Mouse (Mus musculus) heart, adult 8-10 months (tissue): ENCODE results near the gene Gm20388. TPM values are rescaled to one million over a fixed set of nuclear protein-coding genes. Genes with fewer than 3 reads are reported as not detected.
A peak's percentile ranks its signal among the peaks of the same experiment; 100 is the strongest.

Experiments used
- DNase-seq: peaks from one replicate; pipeline ENCODE4 v3.0.0; 2022; ENCODE audit warnings: low spot score
- total RNA-seq, 4 experiments: library from RNA; stranded (reverse); gene quantifications; 2 replicates each; pipeline ENCODE4 v1.2.4; 2022

Gene Gm20388
- total RNA-seq, 4 experiments from 2014 or later: 4.2 to 6.7 TPM; not detected in 2

GRCm38 (mm10) chr8:121174178-121174577 lies 1263.5 kb downstream of the Gm20388 start:
- no peak for DNase-seq

GRCm38 (mm10) chr8:121174721-121175539 lies 1264.3 kb downstream of the Gm20388 start:
- no peak for DNase-seq

DNA sequence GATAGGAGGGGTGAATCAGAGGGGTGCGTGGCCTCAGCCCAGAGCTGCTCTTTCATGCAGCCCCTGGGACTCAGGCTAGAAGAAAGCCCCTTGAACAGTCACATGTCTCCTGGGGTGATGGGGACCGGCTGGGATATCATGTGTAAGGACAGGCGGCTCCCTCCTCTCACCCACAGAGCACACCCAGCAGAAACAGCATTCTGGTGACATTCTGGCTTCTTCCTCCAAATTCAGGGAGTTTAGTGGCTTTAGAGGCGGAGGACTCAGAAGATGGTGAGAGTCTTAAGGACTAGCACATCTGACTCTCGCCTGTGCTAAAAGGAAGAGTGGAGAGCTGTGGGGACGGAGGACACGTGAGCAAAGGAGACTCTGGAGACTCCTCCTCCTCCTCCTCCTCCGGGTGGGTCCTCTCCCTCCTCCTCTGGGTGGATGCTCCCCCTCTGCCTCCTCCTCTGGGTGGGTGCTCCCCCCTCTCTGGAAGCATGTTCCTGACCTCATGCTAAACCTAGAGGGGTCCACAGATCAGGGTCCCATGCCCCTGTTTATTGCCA lies 1265.0 kb downstream of the Gm20388 start:
- no peak for DNase-seq

GRCm38 (mm10) chr8:121176291-121176690 lies 1265.7 kb downstream of the Gm20388 start:
- no peak for DNase-seq

DNA sequence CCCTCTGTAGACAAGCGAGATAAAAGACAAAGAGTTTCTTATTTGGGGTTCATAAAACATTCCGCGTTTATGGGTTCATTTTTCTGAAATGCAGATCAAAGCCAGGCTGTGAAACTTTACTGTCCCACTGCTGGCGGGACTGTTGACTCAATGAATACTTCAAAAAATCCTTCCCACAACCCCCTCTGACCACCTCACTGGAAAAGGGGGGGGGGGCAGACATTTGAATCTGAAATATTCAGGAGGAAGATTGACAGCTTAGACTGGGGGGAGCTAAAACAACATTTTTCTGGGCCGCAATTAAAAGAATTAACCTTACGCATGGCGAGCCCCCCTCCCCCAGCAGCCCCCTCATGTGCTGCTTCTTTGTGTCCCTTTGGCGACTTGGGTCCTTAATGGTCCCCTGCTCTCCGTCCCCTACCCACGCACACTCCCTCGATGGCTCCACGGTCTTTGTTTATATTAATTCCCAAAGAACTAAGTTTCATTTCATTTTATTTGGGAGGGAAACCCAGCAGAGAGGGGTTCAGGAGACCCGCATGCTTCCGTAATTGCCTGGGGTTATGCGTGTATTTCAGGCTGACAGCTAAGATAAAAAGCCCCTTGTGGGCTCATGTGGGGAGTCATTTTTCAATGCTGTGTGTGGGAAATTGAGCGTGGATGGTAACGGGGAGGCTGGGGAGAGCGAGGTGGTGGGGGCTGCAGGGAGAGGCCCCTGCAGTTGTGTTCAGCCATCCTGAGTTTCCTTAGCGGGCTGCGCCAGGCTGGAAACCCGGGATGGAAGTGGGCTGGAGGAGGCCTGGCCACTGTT lies 1270.0 kb downstream of the Gm20388 start:
- DNase-seq: no peak

DNA sequence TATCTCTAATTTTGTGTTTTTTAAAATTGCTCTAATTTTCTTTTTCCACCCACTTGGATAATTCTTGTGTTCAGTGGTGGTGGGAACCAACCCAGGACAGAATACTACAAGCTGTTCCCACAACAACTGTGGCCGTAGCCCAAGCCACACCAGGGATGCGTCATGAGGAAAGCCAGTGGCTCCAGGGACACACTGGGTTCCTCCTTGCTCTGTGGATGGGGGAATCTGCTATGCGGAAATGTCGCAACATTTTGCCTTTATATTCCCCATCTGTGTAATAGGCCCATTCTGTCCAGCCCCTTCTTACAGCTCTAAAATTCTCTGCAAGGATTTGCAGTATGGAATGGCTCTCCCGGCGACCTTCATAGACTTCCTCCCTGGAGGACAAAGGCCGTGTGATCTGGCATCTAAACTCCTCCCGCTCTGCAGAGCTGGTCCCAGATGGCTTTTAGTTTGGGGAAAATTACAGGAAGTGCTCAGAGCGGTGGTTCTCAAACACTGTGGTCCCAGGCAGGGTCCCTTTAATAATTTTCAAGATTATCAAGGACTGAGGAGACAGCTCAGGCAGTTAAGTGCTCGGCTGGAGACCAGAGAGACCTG lies 1270.7 kb downstream of the Gm20388 start:
- DNase-seq: peak; percentile 66

DNA sequence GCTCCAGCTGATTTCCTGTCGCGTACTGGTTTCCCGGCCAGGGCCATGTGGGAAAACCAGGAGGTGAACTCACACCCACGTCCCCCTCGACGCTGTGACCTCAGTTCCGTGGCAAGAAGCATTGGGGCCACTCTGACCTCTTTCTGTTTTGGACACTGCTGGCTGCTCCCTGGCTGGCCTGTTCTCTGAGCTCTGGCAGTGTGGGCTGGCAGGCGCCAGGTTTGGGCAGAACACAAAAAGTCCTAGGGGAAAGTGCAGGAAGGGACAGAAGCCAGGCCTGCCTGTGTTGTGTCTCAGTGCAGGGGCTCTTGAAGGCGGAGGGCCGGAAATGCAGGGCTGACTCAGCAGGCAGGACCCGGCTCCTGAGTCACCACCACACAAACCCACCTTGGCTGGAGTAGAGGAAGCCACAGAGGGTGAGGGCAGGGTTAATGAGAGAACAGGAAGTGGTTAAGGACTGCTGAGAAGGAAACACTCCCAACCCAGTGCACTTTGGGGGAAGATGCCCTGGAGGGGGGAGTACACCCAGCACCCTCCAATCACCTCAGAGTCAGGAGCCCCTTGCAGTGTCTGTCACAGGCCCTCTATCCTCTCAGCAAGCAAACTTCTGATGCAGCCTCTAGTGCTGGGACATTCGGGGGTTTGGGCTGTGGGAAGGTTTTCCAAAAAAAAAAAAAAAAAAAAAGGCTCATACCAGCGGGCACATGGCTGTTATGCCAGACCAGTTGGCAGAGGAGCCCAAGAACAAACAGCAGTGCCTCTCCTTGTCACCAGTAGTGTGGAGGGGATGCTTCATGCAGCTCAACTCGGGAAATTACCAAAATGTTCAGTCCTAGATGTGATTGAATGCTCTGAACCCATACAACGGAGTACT lies 1277.1 kb downstream of the Gm20388 start:
- DNase-seq: peak; percentile 56

DNA sequence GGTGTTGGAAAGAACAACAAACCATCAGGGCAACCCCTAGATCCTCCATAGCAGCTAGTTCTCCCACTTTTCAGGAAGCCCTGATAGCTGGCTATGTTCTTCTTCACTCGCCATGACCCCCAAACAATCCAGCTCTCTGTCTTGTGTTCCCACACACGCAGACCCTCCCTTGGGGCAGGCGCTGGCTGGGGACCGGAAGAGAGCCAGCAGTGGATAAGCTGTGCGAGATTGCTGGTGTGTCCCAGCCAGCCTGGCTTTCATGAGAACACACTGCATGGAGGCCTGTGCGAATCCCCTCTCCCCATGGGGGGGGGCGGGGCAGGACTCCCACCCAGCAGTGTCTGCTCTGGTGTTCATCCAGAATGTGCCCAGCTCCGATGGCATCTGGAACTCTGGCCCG lies 1278.4 kb downstream of the Gm20388 start:
- peak; percentile 35 for DNase-seq

DNA sequence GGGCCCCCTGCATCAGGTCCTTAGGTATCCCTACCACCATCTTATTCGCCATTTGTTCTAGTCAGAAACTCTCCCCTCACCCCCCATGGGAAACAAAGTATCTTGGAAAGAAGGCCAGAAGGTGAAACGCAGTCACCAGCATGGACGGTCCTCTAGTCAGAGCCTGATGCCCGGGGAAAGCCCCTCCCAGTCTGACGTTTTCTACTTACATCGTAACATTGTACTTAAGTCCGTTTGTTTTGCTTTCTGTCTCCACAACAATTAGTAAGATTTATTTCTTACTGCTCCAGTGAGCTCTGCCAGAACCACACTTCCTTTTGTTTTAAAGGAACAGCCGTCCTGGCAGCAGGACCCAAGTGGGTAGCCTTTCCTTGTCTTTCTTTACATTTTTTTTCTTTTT lies 1281.8 kb downstream of the Gm20388 start:
- DNase-seq: no peak

GRCm38 (mm10) chr8:121195970-121196369 lies 1285.3 kb downstream of the Gm20388 start:
- no peak for DNase-seq

DNA sequence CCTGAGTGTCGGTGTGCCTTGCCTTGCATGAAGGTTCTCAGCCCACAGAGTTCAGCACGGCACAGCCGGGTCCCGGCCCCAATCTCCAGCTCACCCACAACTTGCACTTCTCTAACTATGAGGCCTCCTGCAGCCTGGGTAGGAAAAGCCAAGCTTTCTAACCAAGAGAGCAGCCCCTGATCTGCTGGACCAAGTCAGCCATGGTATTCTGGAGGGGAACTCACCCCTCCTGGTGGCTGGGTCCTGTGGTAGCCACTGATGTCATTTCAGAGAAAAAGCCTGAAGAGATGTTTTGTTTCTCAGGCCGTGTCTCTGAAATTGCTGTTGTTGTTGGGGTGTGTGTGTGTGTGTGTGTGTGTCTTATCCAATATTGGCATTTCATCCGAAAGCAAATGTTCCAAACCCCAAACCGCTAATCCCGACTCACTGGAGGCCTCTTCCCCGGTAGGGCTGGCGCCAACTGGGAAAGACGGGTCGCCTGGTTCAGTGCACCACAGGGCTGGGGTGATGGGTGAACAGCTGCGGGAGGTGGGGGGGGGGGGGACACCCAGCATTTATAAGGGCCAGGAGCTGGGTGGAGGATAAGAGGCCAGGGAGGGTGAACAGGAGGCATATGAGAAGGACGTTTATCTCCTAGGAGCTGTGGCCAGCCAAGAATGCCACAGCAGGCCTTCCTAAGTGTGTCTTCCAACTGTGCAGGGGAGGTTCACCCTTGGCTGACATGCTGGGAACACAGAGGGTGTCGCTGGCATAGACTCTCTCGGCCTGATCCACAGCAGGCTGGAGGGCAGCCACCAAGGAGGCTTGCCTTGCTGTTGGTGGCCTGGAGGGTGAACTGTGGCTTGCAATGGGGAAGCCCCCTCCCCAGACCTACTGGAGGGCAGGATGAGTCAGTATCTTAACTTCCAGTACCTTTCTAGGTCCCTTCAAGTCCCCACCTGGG lies 1286.4 kb downstream of the Gm20388 start:
- no peak for DNase-seq

GRCm38 (mm10) chr8:121200069-121200468 lies 1289.4 kb downstream of the Gm20388 start:
- no peak for DNase-seq

DNA sequence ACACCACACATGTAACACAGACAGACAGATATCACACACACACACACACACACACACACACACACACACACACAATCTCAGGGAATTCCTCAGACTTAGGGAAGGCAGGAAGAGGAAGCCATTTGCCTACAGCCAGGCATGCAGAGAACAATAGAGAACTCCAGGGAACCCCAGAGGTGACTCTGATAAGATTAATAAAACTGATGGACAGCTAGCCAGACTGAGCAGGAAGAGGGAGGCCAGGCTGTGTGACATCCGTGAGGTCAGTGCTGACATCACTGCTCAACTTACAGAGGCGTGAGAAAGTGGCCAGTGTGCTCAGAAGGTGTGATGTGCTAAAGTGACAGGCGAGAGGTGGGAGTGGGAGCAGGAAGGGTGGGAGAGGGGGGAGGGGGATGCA lies 1290.3 kb downstream of the Gm20388 start:
- DNase-seq: peak; percentile 40

GRCm38 (mm10) chr8:121201651-121202050 lies 1291.0 kb downstream of the Gm20388 start:
- no peak for DNase-seq

- DNase-seq: no peak
Measured at GRCm38 (mm10) chr8:121203612-121204376, 1293.2 kb downstream of the Gm20388 start.

DNA sequence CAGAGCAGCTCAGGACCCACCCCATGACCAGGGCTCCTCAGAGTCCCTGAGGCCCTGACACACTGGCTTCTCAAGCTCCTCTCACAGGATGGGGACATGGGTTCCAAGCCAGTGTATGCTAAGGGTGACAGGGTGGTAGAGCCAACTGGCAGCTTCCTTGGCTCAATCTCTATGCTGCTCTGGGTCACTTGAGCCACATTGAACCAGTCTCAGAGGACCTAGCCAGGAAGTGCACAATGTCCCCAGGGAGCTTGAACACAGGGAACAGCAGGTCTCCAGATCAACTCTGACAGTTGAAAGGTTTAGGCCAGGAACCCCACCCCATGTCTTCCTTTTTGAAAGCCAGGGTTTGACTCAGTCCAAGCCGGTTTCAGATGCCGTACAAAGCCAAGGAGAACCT lies 1296.5 kb downstream of the Gm20388 start:
- DNase-seq: no peak

GRCm38 (mm10) chr8:121210627-121211026 lies 1300.0 kb downstream of the Gm20388 start:
- DNase-seq: no peak

GRCm38 (mm10) chr8:121213236-121213635 lies 1302.6 kb downstream of the Gm20388 start:
- no peak for DNase-seq

- no peak for DNase-seq
Measured at GRCm38 (mm10) chr8:121213651-121214050, 1303.0 kb downstream of the Gm20388 start.
